Comparison of ENCODE assay signal across 10 mouse cellular contexts in genomic region chr10:59709281-59709680, GRCm38 (mm10). TPM values are rescaled to one million over a fixed set of nuclear protein-coding genes. Genes with fewer than 3 reads are reported as not detected.
DNase-seq lines count a peak whose midpoint lies in the region; ATAC-seq lines count a peak whose summit lies in the region.
"Had no signal": no experiment of that assay in that cellular context is flagged by ENCODE, and none has a peak within 500 bp of the region (broad histone marks: within the 10 kb centered on the region; RNA-seq: fewer than 3 reads in every experiment).

No protein-coding gene starts in this region.

- intact Hi-C loops in left cerebral cortex, postnatal 4 days (cut with DNase I) = no loop called here

- ATAC-seq in cerebellum, adult (ENCODE audit: insufficient number of reproducible peaks, low FRiP score, low TSS enrichment) = no peak
- ATAC-seq: midbrain, embryonic 15.5 days had no signal

- peak; percentile 49 to 55 for DNase-seq in cerebellum, postnatal 36 days
- DNase-seq in left cerebral cortex, postnatal 4 days = peak; percentile 66
- DNase-seq in left cerebral cortex, adult 11 months (ENCODE audit: low spot score) = no peak
- peak; percentile 39 for DNase-seq in right cerebral cortex, postnatal 4 days
- no peak for DNase-seq in right cerebral cortex, adult 18-20 months
- DNase-seq in fat pad, adult 2 months (ENCODE audit: extremely low read depth, low read depth, low spot score) = peak; percentile 7
- no peak for DNase-seq in layer of hippocampus, adult 8-10 months (ENCODE audit: low spot score in 2 of 2)
- DNase-seq: thymus, postnatal 4 days had no signal

RNA-seq across cellular contexts. Expression of gene Micu1, which starts 7.0 kb away (rescaled TPM):
- total RNA-seq in left cerebral cortex, postnatal 4 days (2021) = 10 to 100 TPM; 59.2 to 62.6 TPM
- 10 to 100 TPM; 94.7 to 97.4 (median 96.4) TPM for total RNA-seq in layer of hippocampus, adult 8-10 months (2022)

Comparison
In these comparisons a context has a peak if more than half of its experiments do, and no peak if none do; other contexts are left out.
1. DNase-seq: peak in cerebellum, postnatal 36 days (2 of 2), left cerebral cortex, postnatal 4 days (single experiment), right cerebral cortex, postnatal 4 days (single experiment) and fat pad, adult 2 months (single experiment); none in left cerebral cortex, adult 11 months (single experiment), right cerebral cortex, adult 18-20 months (single experiment) and layer of hippocampus, adult 8-10 months (0 of 2).